Mouse (Mus musculus) embryonic facial prominence, embryonic 14.5 days (tissue): ENCODE measurements around the gene Arhgap10. TPM values are rescaled to one million over a fixed set of nuclear protein-coding genes. Genes with fewer than 3 reads are reported as not detected.

Experiments
- polyA plus RNA-seq: library from polyadenylated mRNA; unstranded; fragments of >200 nt; fragmentation: Nextera tagmentation; extraction: Ambion mirVana; gene quantifications from 2 replicates; pipeline ENCODE4 v1.2.1, GENCODE M21; 2014

The Arhgap10 gene
- polyA plus RNA-seq, 1 experiment from 2014 or later: 25.9 TPM

Other genes starting within 250 kb of the Arhgap10 start
- 16.7 and 19.8 TPM in 2 replicates for gene Prmt9, start 31.4 kb upstream of the Arhgap10 start, polyA plus RNA-seq
- 33.2 and 35.2 TPM in 2 replicates for gene Tmem184c, start 92.7 kb upstream of the Arhgap10 start, polyA plus RNA-seq
- 28.7 and 35.1 TPM in 2 replicates for gene Ednra, start 206.5 kb upstream of the Arhgap10 start, polyA plus RNA-seq